Mouse (Mus musculus) lung, postnatal 0 days (tissue): ENCODE data around the gene Atp10b.
"Not testable (repeated sequence)": the region's sequence is repeated elsewhere in the genome, so short reads cannot be mapped to it uniquely, and the experiment has no call there.

Experiments
- CTCF ChIP-seq: IDR thresholded peaks from 2 replicates; pipeline ENCODE4 v1.5.1; 2016; ENCODE audit warnings: antibody characterized with exemption, mild to moderate bottlenecking
- EP300 ChIP-seq: IDR thresholded peaks from 2 replicates; pipeline ENCODE4 v1.6.1; 2016; ENCODE audit warnings: antibody characterized with exemption, mild to moderate bottlenecking, control low read depth

GRCm38 (mm10) chr11:43126573-43126972, 23.1 kb upstream of the Atp10b start:
- not testable (repeated sequence) for TF ChIP-seq CTCF, EP300
